Mouse (Mus musculus) adrenal gland, adult (tissue): ENCODE results near the gene Amot.

Experiments
- DNase-seq, 2 experiments: peaks; one replicate each; pipeline ENCODE4 v3.0.0; 2022 to 2023; ENCODE audit warnings: low spot score in 1 of 2; ENCODE audit not compliant: inconsistent age in 2 of 2

The Amot gene

GRCm38 (mm10) chrX:145482383-145482782 is 22.6 kb downstream of the Amot start:
- DNase-seq = peak in 1 of 2 experiments; percentile 26

GRCm38 (mm10) chrX:145479942-145480341 is 25.0 kb downstream of the Amot start:
- no peak for DNase-seq

GRCm38 (mm10) chrX:145477725-145478194 is 27.2 kb downstream of the Amot start:
- DNase-seq = no peak

GRCm38 (mm10) chrX:145477003-145477724 is 27.8 kb downstream of the Amot start:
- DNase-seq = no peak

- no peak for DNase-seq
These were observed 36.7 kb downstream of the Amot start for GRCm38 (mm10) chrX:145468264-145468663.

GRCm38 (mm10) chrX:145463524-145463923 is 41.5 kb downstream of the Amot start:
- no peak for DNase-seq

- DNase-seq = peak; percentile 15 to 45
These were observed 43.6 kb downstream of the Amot start for GRCm38 (mm10) chrX:145461339-145461738.

GRCm38 (mm10) chrX:145456251-145456650 is 48.7 kb downstream of the Amot start:
- no peak for DNase-seq

GRCm38 (mm10) chrX:145455629-145456028 is 49.4 kb downstream of the Amot start:
- no peak for DNase-seq

GRCm38 (mm10) chrX:145454828-145455227 is 50.2 kb downstream of the Amot start:
- DNase-seq = no peak

- DNase-seq = no peak
These were observed 63.5 kb downstream of the Amot start for GRCm38 (mm10) chrX:145441526-145441925.

GRCm38 (mm10) chrX:145433652-145434051 is 71.3 kb downstream of the Amot start:
- no peak for DNase-seq

GRCm38 (mm10) chrX:145430836-145431570 is 74.0 kb downstream of the Amot start:
- DNase-seq = no peak

- DNase-seq = no peak
These were observed 76.2 kb downstream of the Amot start for GRCm38 (mm10) chrX:145428811-145429210.

GRCm38 (mm10) chrX:145424026-145424425 is 81.0 kb downstream of the Amot start:
- DNase-seq = no peak

- DNase-seq = no peak
These were observed 90.7 kb downstream of the Amot start for GRCm38 (mm10) chrX:145414319-145414718.

- DNase-seq = no peak
These were observed 93.6 kb downstream of the Amot start for GRCm38 (mm10) chrX:145411425-145411824.

GRCm38 (mm10) chrX:145406052-145406451 is 98.9 kb downstream of the Amot start:
- DNase-seq = no peak

GRCm38 (mm10) chrX:145401926-145402325 is 103.1 kb downstream of the Amot start:
- no peak for DNase-seq

GRCm38 (mm10) chrX:145399236-145399635 is 105.7 kb downstream of the Amot start:
- peak in 1 of 2 experiments; percentile 39 for DNase-seq
